ENCODE assay signal across 9 mouse cellular contexts in the genomic region with DNA sequence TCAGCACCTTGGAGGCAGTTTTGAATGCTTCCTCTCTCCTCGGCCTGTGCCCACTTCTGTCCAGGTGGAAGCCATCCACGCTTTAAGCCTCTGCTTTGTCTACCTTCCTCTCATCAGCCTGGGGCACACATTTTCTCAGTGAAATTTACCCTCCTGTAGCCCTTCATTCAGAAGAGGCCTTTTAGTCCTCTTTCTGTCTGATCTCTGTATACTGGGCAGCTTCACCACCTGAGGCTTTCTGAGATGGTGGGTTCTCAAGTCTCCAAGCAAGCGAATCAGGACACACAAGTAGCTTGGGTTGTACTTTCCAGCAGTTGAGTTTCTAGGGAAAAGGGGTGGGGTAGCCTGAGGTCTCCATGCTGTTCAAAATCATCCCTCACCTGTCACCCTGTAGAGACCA. TPM values are rescaled to one million over a fixed set of nuclear protein-coding genes. Genes with fewer than 3 reads are reported as not detected.
DNase-seq lines count a peak whose midpoint lies in the region; ATAC-seq and TF ChIP-seq lines count a peak whose summit lies in the region.
"Had no signal": no experiment of that assay in that cellular context is flagged by ENCODE, and none has a peak within 500 bp of the region (broad histone marks: within the 10 kb centered on the region; RNA-seq: fewer than 3 reads in every experiment).

No protein-coding gene starts in this region.

- peak overlapping the region; percentile 68; the same call in 1 of the 2 replicates for H3K4me3 ChIP-seq in lung, embryonic 14.5 days (ENCODE audit: low read depth, low read length)
- H3K4me3 ChIP-seq in forebrain, embryonic 14.5 days (ENCODE audit: low read depth, low read length): peak overlapping the region; percentile 71; the same call in 1 of the 2 replicates
- H3K4me3 ChIP-seq in limb, embryonic 12.5 days (replicated peaks): peak overlapping the region; percentile 69
- H3K4me3 ChIP-seq in neural tube, embryonic 14.5 days (ENCODE audit: low read depth, low read length): no peak overlapping the region

- H3K27me3 ChIP-seq in lung, embryonic 14.5 days (ENCODE audit: insufficient read depth, low read length): 0 out of 2 replicates have a peak, but pooled peaks cover 3% of the 10 kb centered on the region
- H3K27me3 ChIP-seq in forebrain, embryonic 14.5 days (replicated peaks; ENCODE audit: control insufficient read depth, insufficient read depth, low read length): no peaks in the 10 kb centered on the region
- peaks cover 8% of the 10 kb centered on the region; the same call in 1 of the 2 replicates for H3K27me3 ChIP-seq in limb, embryonic 12.5 days
- H3K27me3 ChIP-seq in neural tube, embryonic 14.5 days (ENCODE audit: control insufficient read depth, insufficient read depth, low read length): no peaks in the 10 kb centered on the region

- no peak for ATAC-seq in lung, embryonic 14.5 days (ENCODE audit: insufficient read depth)
- ATAC-seq in forebrain, embryonic 14.5 days: no peak
- no peak for ATAC-seq in limb, embryonic 12.5 days (ENCODE audit: insufficient number of reproducible peaks, insufficient read depth, low FRiP score, low TSS enrichment, low read depth)
- no peak for ATAC-seq in neural tube, embryonic 14.5 days (ENCODE audit: low read depth)
- no peak for ATAC-seq in frontal cortex, adult (ENCODE audit: low TSS enrichment)

- H3K9ac ChIP-seq in lung, embryonic 14.5 days: no peak overlapping the region; the same call in 1 of the 2 replicates
- no peak overlapping the region for H3K9ac ChIP-seq in forebrain, embryonic 14.5 days (ENCODE audit: low read length)
- no peak overlapping the region; the same call in 1 of the 2 replicates for H3K9ac ChIP-seq in limb, embryonic 12.5 days (replicated peaks)
- no peak overlapping the region for H3K9ac ChIP-seq in neural tube, embryonic 14.5 days (replicated peaks; ENCODE audit: low read depth, low read length)

- peak overlapping the region; percentile 85 for H3K4me2 ChIP-seq in lung, embryonic 14.5 days
- peak overlapping the region; percentile 81; the same call in 1 of the 2 replicates for H3K4me2 ChIP-seq in forebrain, embryonic 14.5 days (ENCODE audit: low read length)
- H3K4me2 ChIP-seq in limb, embryonic 12.5 days: peak overlapping the region; percentile 92
- peak overlapping the region; percentile 94; the same call in 1 of the 2 replicates for H3K4me2 ChIP-seq in neural tube, embryonic 14.5 days (ENCODE audit: low read depth, low read length)

- WGBS in lung, embryonic 14.5 days: 82% methylated on average over 3 of the region's 3 CpGs
- WGBS in forebrain, embryonic 14.5 days: 85% methylated on average over 3 of the region's 3 CpGs
- 92% methylated on average over 3 of the region's 3 CpGs for WGBS in limb, embryonic 12.5 days
- WGBS in neural tube, embryonic 14.5 days: 94% methylated on average over 3 of the region's 3 CpGs

- no peak overlapping the region for H3K27ac ChIP-seq in lung, embryonic 14.5 days (ENCODE audit: low read depth)
- H3K27ac ChIP-seq in forebrain, embryonic 14.5 days (ENCODE audit: low read depth, low read length): no peak overlapping the region
- H3K27ac ChIP-seq in limb, embryonic 12.5 days: no peak overlapping the region
- no peak overlapping the region for H3K27ac ChIP-seq in neural tube, embryonic 14.5 days (ENCODE audit: low read depth, low read length)

- no peak for TF ChIP-seq CTCF in lung, embryonic 14.5 days (IDR thresholded peaks at IDR 0.05; ENCODE audit: low read depth)

- no peaks in the 10 kb centered on the region for H3K9me3 ChIP-seq in lung, embryonic 14.5 days (ENCODE audit: low read depth, low read length)
- no peaks in the 10 kb centered on the region for H3K9me3 ChIP-seq in forebrain, embryonic 14.5 days (replicated peaks; ENCODE audit: control insufficient read depth, low read length)
- no peaks in the 10 kb centered on the region for H3K9me3 ChIP-seq in limb, embryonic 12.5 days
- no peaks in the 10 kb centered on the region for H3K9me3 ChIP-seq in neural tube, embryonic 14.5 days (ENCODE audit: control insufficient read depth, low read length)

- no peak for DNase-seq in lung, embryonic 14.5 days
- no peak for DNase-seq in lung, postnatal 10 days
- DNase-seq in forebrain, embryonic 14.5 days (ENCODE audit: low spot score): no peak
- no peak for DNase-seq in layer of hippocampus, adult 11-12 months (ENCODE audit: low spot score)
- DNase-seq: heart, postnatal 36 days had no signal

- peaks cover 10% of the 10 kb centered on the region; the same call in 1 of the 2 replicates for H3K4me1 ChIP-seq in lung, embryonic 14.5 days (ENCODE audit: insufficient read depth)
- peaks cover 11% of the 10 kb centered on the region; the same call in 1 of the 2 replicates for H3K4me1 ChIP-seq in forebrain, embryonic 14.5 days (ENCODE audit: control insufficient read depth, insufficient read depth, low read length)
- H3K4me1 ChIP-seq in limb, embryonic 12.5 days (replicated peaks): peaks cover 16% of the 10 kb centered on the region
- H3K4me1 ChIP-seq in neural tube, embryonic 14.5 days (ENCODE audit: control insufficient read depth, insufficient read depth, low read length): peaks cover 9% of the 10 kb centered on the region; the same call in 1 of the 2 replicates

- peaks cover 23% of the 10 kb centered on the region for H3K36me3 ChIP-seq in lung, embryonic 14.5 days (ENCODE audit: insufficient read depth)
- peaks cover 23% of the 10 kb centered on the region for H3K36me3 ChIP-seq in forebrain, embryonic 14.5 days (ENCODE audit: control insufficient read depth, insufficient read depth, low read length)
- H3K36me3 ChIP-seq in limb, embryonic 12.5 days: peaks cover 41% of the 10 kb centered on the region
- peaks cover 17% of the 10 kb centered on the region; the same call in 1 of the 2 replicates for H3K36me3 ChIP-seq in neural tube, embryonic 14.5 days (ENCODE audit: control insufficient read depth, insufficient read depth, low read length)

RNA-seq across cellular contexts. Expression of a gene that starts 1.5 kb away (rescaled TPM):
- polyA plus RNA-seq in lung, embryonic 14.5 days (2014; fragmentation: Nextera tagmentation; extraction: Ambion mirVana): 91.3 and 93.8 TPM in 2 replicates
- polyA plus RNA-seq in forebrain, embryonic 14.5 days (2014; fragmentation: Nextera tagmentation; extraction: Ambion mirVana): 60.3 and 63.6 TPM in 2 replicates
- polyA plus RNA-seq in limb, embryonic 12.5 days (2016; fragmentation: Nextera tagmentation; extraction: Ambion mirVana): 71.0 and 88.8 TPM in 2 replicates
- polyA plus RNA-seq in neural tube, embryonic 14.5 days (2014; fragmentation: Nextera tagmentation; extraction: Ambion mirVana): 53.6 and 66.3 TPM in 2 replicates

RNA-seq across cellular contexts. Expression of a gene that starts 5.9 kb away (rescaled TPM):
- polyA plus RNA-seq in lung, embryonic 14.5 days (2014; fragmentation: Nextera tagmentation; extraction: Ambion mirVana): not detected in 2 replicates
- not detected in 2 replicates for polyA plus RNA-seq in forebrain, embryonic 14.5 days (2014; fragmentation: Nextera tagmentation; extraction: Ambion mirVana)
- not detected in 2 replicates for polyA plus RNA-seq in limb, embryonic 12.5 days (2016; fragmentation: Nextera tagmentation; extraction: Ambion mirVana)
- polyA plus RNA-seq in neural tube, embryonic 14.5 days (2014; fragmentation: Nextera tagmentation; extraction: Ambion mirVana): not detected in 2 replicates
- polyA plus RNA-seq: cerebellum, adult 2 months had no signal

RNA-seq across cellular contexts. Expression of a gene that starts 12.2 kb away (rescaled TPM):
- polyA plus RNA-seq in lung, embryonic 14.5 days (2014; fragmentation: Nextera tagmentation; extraction: Ambion mirVana): 22.5 and 25.7 TPM in 2 replicates
- 42.0 and 44.3 TPM in 2 replicates for polyA plus RNA-seq in forebrain, embryonic 14.5 days (2014; fragmentation: Nextera tagmentation; extraction: Ambion mirVana)
- 31.6 and 33.3 TPM in 2 replicates for polyA plus RNA-seq in limb, embryonic 12.5 days (2016; fragmentation: Nextera tagmentation; extraction: Ambion mirVana)
- polyA plus RNA-seq in neural tube, embryonic 14.5 days (2014; fragmentation: Nextera tagmentation; extraction: Ambion mirVana): 49.6 and 54.8 TPM in 2 replicates

RNA-seq across cellular contexts. Expression of a gene that starts 20.9 kb away (rescaled TPM):
- polyA plus RNA-seq in lung, embryonic 14.5 days (2014; fragmentation: Nextera tagmentation; extraction: Ambion mirVana): 55.4 and 64.7 TPM in 2 replicates
- polyA plus RNA-seq in forebrain, embryonic 14.5 days (2014; fragmentation: Nextera tagmentation; extraction: Ambion mirVana): 12.5 and 15.1 TPM in 2 replicates
- 22.4 and 23.4 TPM in 2 replicates for polyA plus RNA-seq in limb, embryonic 12.5 days (2016; fragmentation: Nextera tagmentation; extraction: Ambion mirVana)
- polyA plus RNA-seq in neural tube, embryonic 14.5 days (2014; fragmentation: Nextera tagmentation; extraction: Ambion mirVana): 12.7 and 17.0 TPM in 2 replicates

RNA-seq across cellular contexts. Expression of a gene that starts 22.5 kb away (rescaled TPM):
- 0.89 and 1.8 TPM in 2 replicates for polyA plus RNA-seq in lung, embryonic 14.5 days (2014; fragmentation: Nextera tagmentation; extraction: Ambion mirVana)
- polyA plus RNA-seq in forebrain, embryonic 14.5 days (2014; fragmentation: Nextera tagmentation; extraction: Ambion mirVana): 66.8 and 67.5 TPM in 2 replicates
- polyA plus RNA-seq in limb, embryonic 12.5 days (2016; fragmentation: Nextera tagmentation; extraction: Ambion mirVana): 0.90 and 1.2 TPM in 2 replicates
- 98.4 and 105 TPM in 2 replicates for polyA plus RNA-seq in neural tube, embryonic 14.5 days (2014; fragmentation: Nextera tagmentation; extraction: Ambion mirVana)
